Mouse (Mus musculus) lung, postnatal 4 days (tissue): ENCODE data around the gene Glis3.

Experiments
- DNase-seq, 2 experiments: peaks; one replicate each; pipeline ENCODE4 v3.0.0; 2021

Glis3 gene

GRCm38 (mm10) chr19:28650836-28651235 lies 29.0 kb downstream of the Glis3 start:
- no peak for DNase-seq

GRCm38 (mm10) chr19:28649489-28649888 lies 30.4 kb downstream of the Glis3 start:
- no peak for DNase-seq

- DNase-seq, result no peak
These were observed 31.0 kb downstream of the Glis3 start for GRCm38 (mm10) chr19:28648881-28649280.

GRCm38 (mm10) chr19:28647424-28647823 lies 32.5 kb downstream of the Glis3 start:
- no peak for DNase-seq

GRCm38 (mm10) chr19:28646286-28646685 lies 33.6 kb downstream of the Glis3 start:
- no peak for DNase-seq

GRCm38 (mm10) chr19:28640861-28641381 lies 39.0 kb downstream of the Glis3 start:
- no peak for DNase-seq

- no peak for DNase-seq
These were observed 43.8 kb downstream of the Glis3 start for GRCm38 (mm10) chr19:28635991-28636553.

GRCm38 (mm10) chr19:28634986-28635385 lies 44.9 kb downstream of the Glis3 start:
- no peak for DNase-seq

- no peak for DNase-seq
These were observed 51.5 kb downstream of the Glis3 start for GRCm38 (mm10) chr19:28628416-28628815.

GRCm38 (mm10) chr19:28626189-28626588 lies 53.7 kb downstream of the Glis3 start:
- DNase-seq, result no peak

GRCm38 (mm10) chr19:28624571-28624970 lies 55.3 kb downstream of the Glis3 start:
- DNase-seq, result no peak

GRCm38 (mm10) chr19:28623726-28624125 lies 56.2 kb downstream of the Glis3 start:
- DNase-seq, result no peak

- no peak for DNase-seq
These were observed 58.0 kb downstream of the Glis3 start for GRCm38 (mm10) chr19:28621608-28622505.

- DNase-seq, result no peak
These were observed 62.1 kb downstream of the Glis3 start for GRCm38 (mm10) chr19:28617736-28618135.

- no peak for DNase-seq
These were observed 62.7 kb downstream of the Glis3 start for GRCm38 (mm10) chr19:28617191-28617590.

GRCm38 (mm10) chr19:28616487-28616886 lies 63.4 kb downstream of the Glis3 start:
- no peak for DNase-seq

GRCm38 (mm10) chr19:28612249-28612648 lies 67.6 kb downstream of the Glis3 start:
- DNase-seq, result no peak

GRCm38 (mm10) chr19:28608747-28609146 lies 71.1 kb downstream of the Glis3 start:
- DNase-seq, result no peak

- DNase-seq, result no peak
These were observed 71.6 kb downstream of the Glis3 start for GRCm38 (mm10) chr19:28608277-28608676.

GRCm38 (mm10) chr19:28600866-28601265 lies 79.0 kb downstream of the Glis3 start:
- no peak for DNase-seq

GRCm38 (mm10) chr19:28594215-28594614 lies 85.7 kb downstream of the Glis3 start:
- DNase-seq, result no peak

- peak; percentile 25 to 56 for DNase-seq
These were observed 86.9 kb downstream of the Glis3 start for GRCm38 (mm10) chr19:28592981-28593380.

- peak in 1 of 2 experiments; percentile 7 for DNase-seq
These were observed 88.0 kb downstream of the Glis3 start for GRCm38 (mm10) chr19:28591736-28592477.
